Mouse (Mus musculus) stomach, embryonic 14.5 days (tissue): ENCODE data around the gene Fndc8. TPM values are rescaled to one million over a fixed set of nuclear protein-coding genes. Genes with fewer than 3 reads are reported as not detected.
A peak's percentile ranks its signal among the peaks of the same experiment; 100 is the strongest.

ENCODE experiments used
- ATAC-seq: fragments of 200-750 bp; cut with Nextera tagmentation; 2 replicates; pipeline ENCODE4 v1.8.0; 2017; ENCODE audit warnings: low read depth, moderate TSS enrichment; ENCODE audit not compliant: insufficient number of reproducible peaks, insufficient read depth, low FRiP score
- H3K27ac ChIP-seq: fragments of 300-500 bp; sonication (generic); 2 replicates; pipeline ENCODE4 v1.5.1; 2014; ENCODE audit warnings: mild to moderate bottlenecking, low read length, moderate library complexity, mixed read lengths
- H3K27me3 ChIP-seq: fragments of 300-500 bp; sonication (generic); 2 replicates; pipeline ENCODE4 v1.6.1; 2014; ENCODE audit warnings: low read length, control low read depth, mixed read lengths; ENCODE audit not compliant: control insufficient read depth, insufficient read depth
- H3K36me3 ChIP-seq: fragments of 300-500 bp; sonication (generic); 2 replicates; pipeline ENCODE4 v1.6.1; 2014; ENCODE audit warnings: mild to moderate bottlenecking, control low read depth, low read length, moderate library complexity, mixed read lengths; ENCODE audit not compliant: control insufficient read depth, insufficient read depth
- H3K4me1 ChIP-seq: fragments of 300-500 bp; sonication (generic); 2 replicates; pipeline ENCODE4 v1.6.1; 2014; ENCODE audit warnings: low read length, control low read depth, mixed read lengths; ENCODE audit not compliant: control insufficient read depth, insufficient read depth
- H3K4me2 ChIP-seq: fragments of 300-500 bp; sonication (generic); replicated peaks from 2 replicates; pipeline ENCODE4 v1.6.1; 2014; ENCODE audit warnings: low read depth, low read length, control low read depth
- H3K4me3 ChIP-seq: fragments of 300-500 bp; sonication (generic); 2 replicates; pipeline ENCODE4 v1.5.1; 2014; ENCODE audit warnings: low read depth, low read length, control low read depth
- H3K9ac ChIP-seq: fragments of 300-500 bp; sonication (generic); replicated peaks from 2 replicates; pipeline ENCODE4 v1.6.1; 2014; ENCODE audit warnings: low read depth, mild to moderate bottlenecking, control low read depth, low read length, moderate library complexity, mixed read lengths
- H3K9me3 ChIP-seq: fragments of 300-500 bp; sonication (generic); 2 replicates; pipeline ENCODE4 v1.6.1; 2016; ENCODE audit warnings: low read depth, low read length, control low read depth; ENCODE audit not compliant: control insufficient read depth
- WGBS: fragments of 180-500 bp; shearing (Covaris S2); extraction: QIAGEN DNeasy Blood & Tissue Kit; methylation state at CpG from one replicate; pipeline ENCODE4 v1.1.7; 2014; 5-methylcytosine and 5-hydroxymethylcytosine counted together
- polyA plus RNA-seq: library from polyadenylated mRNA; unstranded; fragments of >200 nt; fragmentation: Nextera tagmentation; extraction: Ambion mirVana; gene quantifications from 2 replicates; pipeline ENCODE4 v1.2.1, GENCODE M21; 2014

The Fndc8 gene
- 0.12 and 0.34 TPM in 2 replicates for polyA plus RNA-seq

- WGBS = 57% methylated on average over 7 of the region's 7 CpGs
- ATAC-seq = no peak
- H3K4me3 ChIP-seq = no peak within 1 kb of the TSS
- H3K36me3 ChIP-seq = no peaks in the 10 kb centered on the region
- no peak within 1 kb of the TSS for H3K9ac ChIP-seq
- no peaks in the 10 kb centered on the region for H3K27me3 ChIP-seq
- H3K9me3 ChIP-seq = no peaks in the 10 kb centered on the region
- H3K4me1 ChIP-seq = peaks cover 12% of the 10 kb centered on the region; the same call in 1 of the 2 replicates
- no peak within 1 kb of the TSS for H3K4me2 ChIP-seq
- H3K27ac ChIP-seq = no peak within 1 kb of the TSS
Measured at GRCm38 (mm10) chr11:82891936-82892335, at the start of gene Fndc8. Gene Fndc8, plus strand, starts transcription at chr11:82892124.

- Histone ChIP-seq H3K9ac (no peak overlapping the region), H3K9me3 (no peaks in the 10 kb centered on the region), H3K27me3 (no peaks in the 10 kb centered on the region), H3K4me2 (no peak overlapping the region), H3K36me3 (no peaks in the 10 kb centered on the region), H3K4me1 (peaks cover 8% of the 10 kb centered on the region; the same call in 1 of the 2 replicates), H3K4me3 (no peak overlapping the region), H3K27ac (no peak overlapping the region)
- WGBS = 68% methylated on average over 11 of the region's 11 CpGs
- no peak for ATAC-seq
Measured at GRCm38 (mm10) chr11:82844771-82845414, 47.0 kb upstream of the Fndc8 start.

GRCm38 (mm10) chr11:82845415-82846078 is 46.4 kb upstream of the Fndc8 start:
- no peaks in the 10 kb centered on the region for H3K36me3 ChIP-seq
- 26% methylated on average over 16 of the region's 16 CpGs for WGBS
- no peak overlapping the region for H3K9ac ChIP-seq
- no peaks in the 10 kb centered on the region for H3K27me3 ChIP-seq
- H3K4me2 ChIP-seq = peak overlapping the region; percentile 26; the same call in 1 of the 2 replicates
- no peaks in the 10 kb centered on the region for H3K9me3 ChIP-seq
- H3K27ac ChIP-seq = peak overlapping the region; percentile 30; the same call in 1 of the 2 replicates
- ATAC-seq = peak; percentile 88
- H3K4me3 ChIP-seq = no peak overlapping the region; the same call in 1 of the 2 replicates
- peaks cover 8% of the 10 kb centered on the region; the same call in 1 of the 2 replicates for H3K4me1 ChIP-seq

GRCm38 (mm10) chr11:82846079-82846436 is 45.9 kb upstream of the Fndc8 start:
- Histone ChIP-seq H3K4me2 (peak overlapping the region; percentile 26; the same call in 1 of the 2 replicates), H3K27me3 (no peaks in the 10 kb centered on the region), H3K9me3 (no peaks in the 10 kb centered on the region), H3K4me1 (peaks cover 8% of the 10 kb centered on the region; the same call in 1 of the 2 replicates), H3K9ac (no peak overlapping the region), H3K36me3 (no peaks in the 10 kb centered on the region), H3K27ac (peak overlapping the region; percentile 30; the same call in 1 of the 2 replicates), H3K4me3 (no peak overlapping the region)
- peak; percentile 54; the same call in 1 of the 2 replicates for ATAC-seq
- WGBS = 19% methylated on average over 4 of the region's 4 CpGs

GRCm38 (mm10) chr11:82846938-82847337 is 45.0 kb upstream of the Fndc8 start:
- 78% methylated on average over 3 of the region's 3 CpGs for WGBS
- Histone ChIP-seq H3K9me3 (no peaks in the 10 kb centered on the region), H3K9ac (no peak overlapping the region), H3K4me2 (no peak overlapping the region), H3K36me3 (no peaks in the 10 kb centered on the region), H3K4me3 (no peak overlapping the region), H3K27me3 (no peaks in the 10 kb centered on the region), H3K27ac (no peak overlapping the region), H3K4me1 (peaks cover 8% of the 10 kb centered on the region; the same call in 1 of the 2 replicates)
- ATAC-seq = no peak

GRCm38 (mm10) chr11:82847571-82848000 is 44.3 kb upstream of the Fndc8 start:
- 66% methylated on average over 6 of the region's 6 CpGs for WGBS
- peak; percentile 40; the same call in 1 of the 2 replicates for ATAC-seq
- Histone ChIP-seq H3K4me2 (no peak overlapping the region), H3K4me3 (no peak overlapping the region), H3K27ac (no peak overlapping the region), H3K4me1 (peaks cover 8% of the 10 kb centered on the region; the same call in 1 of the 2 replicates), H3K36me3 (no peaks in the 10 kb centered on the region), H3K9me3 (no peaks in the 10 kb centered on the region), H3K27me3 (no peaks in the 10 kb centered on the region), H3K9ac (no peak overlapping the region)

GRCm38 (mm10) chr11:82850259-82850658 is 41.7 kb upstream of the Fndc8 start:
- no peak overlapping the region for H3K4me3 ChIP-seq
- H3K9me3 ChIP-seq = no peaks in the 10 kb centered on the region
- no peak overlapping the region for H3K4me2 ChIP-seq
- no peaks in the 10 kb centered on the region for H3K36me3 ChIP-seq
- WGBS = 79% methylated on average over 5 of the region's 5 CpGs
- H3K27me3 ChIP-seq = no peaks in the 10 kb centered on the region
- peaks cover 9% of the 10 kb centered on the region; the same call in 1 of the 2 replicates for H3K4me1 ChIP-seq
- no peak overlapping the region for H3K27ac ChIP-seq
- ATAC-seq = no peak
- no peak overlapping the region for H3K9ac ChIP-seq

- Histone ChIP-seq H3K4me1 (0 out of 2 replicates have a peak, but pooled peaks cover 3% of the 10 kb centered on the region), H3K27ac (no peak overlapping the region), H3K9ac (no peak overlapping the region), H3K27me3 (no peaks in the 10 kb centered on the region), H3K36me3 (no peaks in the 10 kb centered on the region), H3K9me3 (no peaks in the 10 kb centered on the region), H3K4me3 (no peak overlapping the region), H3K4me2 (no peak overlapping the region)
- ATAC-seq = no peak
- WGBS = 82% methylated on average over 11 of the region's 11 CpGs
Measured at GRCm38 (mm10) chr11:82852115-82852514, 39.8 kb upstream of the Fndc8 start.
